Mouse (Mus musculus) bone marrow, adult 2 months (tissue): ENCODE results near the gene Ifi35.

Experiments used
- CTCF ChIP-seq: fragments of 200-500 bp; IDR thresholded peaks from 2 replicates; pipeline ENCODE4 v1.5.1; 2011; ENCODE audit warnings: low read length, control low read depth; ENCODE audit not compliant: control insufficient read depth, insufficient read depth
- POLR2A ChIP-seq: fragments of 200-500 bp; IDR thresholded peaks from 2 replicates; pipeline ENCODE4 v1.6.1; 2011; ENCODE audit warnings: low read depth, mild to moderate bottlenecking, control low read depth, low read length, borderline replicate concordance; ENCODE audit not compliant: control insufficient read depth

GRCm38 (mm10) chr11:101436916-101437315, 11.3 kb upstream of the Ifi35 start:
- TF ChIP-seq POLR2A (no peak), CTCF (no peak)
